Comparison of ENCODE assay signal across 8 mouse cellular contexts in genomic region chr11:30405581-30405980, GRCm38 (mm10).
A peak's percentile ranks its signal among the peaks of the same experiment; 100 is the strongest.
DNase-seq lines count a peak whose midpoint lies in the region; ATAC-seq lines count a peak whose summit lies in the region.

No protein-coding gene starts in this region.

- peaks cover 18% of the 10 kb centered on the region for H3K4me1 ChIP-seq in kidney, embryonic 15.5 days

- no peak overlapping the region for H3K4me2 ChIP-seq in kidney, embryonic 15.5 days

- no peak overlapping the region for H3K4me3 ChIP-seq in kidney, embryonic 15.5 days (replicated peaks)

- H3K27me3 ChIP-seq in kidney, embryonic 15.5 days: no peaks in the 10 kb centered on the region

- DNase-seq in kidney, adult 18-20 months: peak; percentile 53
- DNase-seq in adrenal gland, postnatal 14 days: peak; percentile 62
- DNase-seq in gastrocnemius, postnatal 25 days: peak; percentile 69
- peak; percentile 68 for DNase-seq in kidney, postnatal 14 days
- DNase-seq in urinary bladder, postnatal 36 days (ENCODE audit: low spot score in 2 of 2): peak; percentile 18 to 61
- DNase-seq in thymus, postnatal 4 days: no peak
- no peak for DNase-seq in thymus, postnatal 36 days

- no peaks in the 10 kb centered on the region for H3K36me3 ChIP-seq in kidney, embryonic 15.5 days

- H3K9me3 ChIP-seq in kidney, embryonic 15.5 days (replicated peaks): no peaks in the 10 kb centered on the region

- 51% methylated on average over 2 of the region's 2 CpGs for WGBS in kidney, embryonic 15.5 days

- H3K27ac ChIP-seq in kidney, embryonic 15.5 days: no peak overlapping the region

- no peak for ATAC-seq in kidney, embryonic 15.5 days (replicated peaks; ENCODE audit: low FRiP score)

- H3K9ac ChIP-seq in kidney, embryonic 15.5 days: no peak overlapping the region

Comparison
In these comparisons a context has a peak if more than half of its experiments do, and no peak if none do; other contexts are left out.
1. DNase-seq: peak in kidney, adult 18-20 months (single experiment), adrenal gland, postnatal 14 days (single experiment), gastrocnemius, postnatal 25 days (single experiment), kidney, postnatal 14 days (single experiment) and urinary bladder, postnatal 36 days (2 of 2); none in thymus, postnatal 4 days (single experiment) and thymus, postnatal 36 days (0 of 2).